Mouse (Mus musculus): ENCODE results near the gene Arnt2. TPM values are rescaled to one million over a fixed set of nuclear protein-coding genes. Genes with fewer than 3 reads are reported as not detected.

Arnt2 gene
- polyA plus RNA-seq, 1 experiment, result 15.3 TPM

GRCm38 (mm10) chr7:84261341-84261740 is 148.6 kb downstream of the Arnt2 start:
- no peak overlapping the region for H3K4me3 ChIP-seq (ENCODE audit: insufficient read depth, low read depth, low read length)
- H3K4me1 ChIP-seq (ENCODE audit: control insufficient read depth, insufficient read depth, low read length), result peaks cover 7% of the 10 kb centered on the region; the same call in 1 of the 2 replicates
- no peak overlapping the region for H3K27ac ChIP-seq (ENCODE audit: insufficient read depth, low read depth, low read length)
- WGBS, result 63% methylated on average over 6 of the region's 6 CpGs
- TF ChIP-seq POLR2A (IDR thresholded peaks at IDR 0.05; ENCODE audit: low read depth, low read length), result no peak
- TF ChIP-seq CTCF (conservative IDR thresholded peaks at IDR 0.05; ENCODE audit: insufficient read depth, insufficient read length, low read depth, low read length), result no peak
- no peak for DNase-seq
- H3K27me3 ChIP-seq (replicated peaks; ENCODE audit: control insufficient read depth, insufficient read depth, low read length), result no peaks in the 10 kb centered on the region
- no peaks in the 10 kb centered on the region for H3K36me3 ChIP-seq (ENCODE audit: control insufficient read depth, insufficient read depth, low read length)

GRCm38 (mm10) chr7:84260401-84260800 is 149.6 kb downstream of the Arnt2 start:
- H3K36me3 ChIP-seq (ENCODE audit: control insufficient read depth, insufficient read depth, low read length), result no peaks in the 10 kb centered on the region
- no peak overlapping the region for H3K27ac ChIP-seq (ENCODE audit: insufficient read depth, low read depth, low read length)
- 85% methylated on average over 4 of the region's 4 CpGs for WGBS
- no peak overlapping the region for H3K4me3 ChIP-seq (ENCODE audit: insufficient read depth, low read depth, low read length)
- H3K27me3 ChIP-seq (replicated peaks; ENCODE audit: control insufficient read depth, insufficient read depth, low read length), result no peaks in the 10 kb centered on the region
- H3K4me1 ChIP-seq (ENCODE audit: control insufficient read depth, insufficient read depth, low read length), result peaks cover 7% of the 10 kb centered on the region; the same call in 1 of the 2 replicates
- TF ChIP-seq POLR2A (IDR thresholded peaks at IDR 0.05; ENCODE audit: low read depth, low read length), result no peak
- TF ChIP-seq CTCF (conservative IDR thresholded peaks at IDR 0.05; ENCODE audit: insufficient read depth, insufficient read length, low read depth, low read length), result no peak
- DNase-seq, result no peak

- Histone ChIP-seq H3K4me3 (ENCODE audit: insufficient read depth, low read depth, low read length) (no peak overlapping the region), H3K27me3 (replicated peaks; ENCODE audit: control insufficient read depth, insufficient read depth, low read length) (no peaks in the 10 kb centered on the region), H3K36me3 (ENCODE audit: control insufficient read depth, insufficient read depth, low read length) (no peaks in the 10 kb centered on the region), H3K27ac (ENCODE audit: insufficient read depth, low read depth, low read length) (peak overlapping the region; percentile 61), H3K4me1 (ENCODE audit: control insufficient read depth, insufficient read depth, low read length) (peaks cover 7% of the 10 kb centered on the region; the same call in 1 of the 2 replicates)
- no peak for TF ChIP-seq POLR2A (IDR thresholded peaks at IDR 0.05; ENCODE audit: low read depth, low read length)
- no peak for TF ChIP-seq CTCF (conservative IDR thresholded peaks at IDR 0.05; ENCODE audit: insufficient read depth, insufficient read length, low read depth, low read length)
- peak; percentile 45 for DNase-seq
- 32% methylated on average over 4 of the region's 4 CpGs for WGBS
Measured at GRCm38 (mm10) chr7:84259309-84259985, 150.5 kb downstream of the Arnt2 start.

GRCm38 (mm10) chr7:84256661-84257060 is 153.3 kb downstream of the Arnt2 start:
- TF ChIP-seq POLR2A (IDR thresholded peaks at IDR 0.05; ENCODE audit: low read depth, low read length), result no peak
- TF ChIP-seq CTCF (conservative IDR thresholded peaks at IDR 0.05; ENCODE audit: insufficient read depth, insufficient read length, low read depth, low read length), result no peak

GRCm38 (mm10) chr7:84256245-84256644 is 153.7 kb downstream of the Arnt2 start:
- no peak overlapping the region for H3K27ac ChIP-seq (ENCODE audit: insufficient read depth, low read depth, low read length)
- no peaks in the 10 kb centered on the region for H3K27me3 ChIP-seq (replicated peaks; ENCODE audit: control insufficient read depth, insufficient read depth, low read length)
- DNase-seq, result no peak
- no peaks in the 10 kb centered on the region for H3K36me3 ChIP-seq (ENCODE audit: control insufficient read depth, insufficient read depth, low read length)
- WGBS, result 34% methylated on average over 1 of the region's 1 CpGs
- H3K4me1 ChIP-seq (ENCODE audit: control insufficient read depth, insufficient read depth, low read length), result peaks cover 7% of the 10 kb centered on the region; the same call in 1 of the 2 replicates
- TF ChIP-seq CTCF (conservative IDR thresholded peaks at IDR 0.05; ENCODE audit: insufficient read depth, insufficient read length, low read depth, low read length), result no peak
- no peak for TF ChIP-seq POLR2A (IDR thresholded peaks at IDR 0.05; ENCODE audit: low read depth, low read length)
- H3K4me3 ChIP-seq (ENCODE audit: insufficient read depth, low read depth, low read length), result no peak overlapping the region

More at GRCm38 (mm10) chr7:84256661-84257060, 153.3 kb downstream of the Arnt2 start:
- WGBS, result 95% methylated on average over 3 of the region's 3 CpGs
- Histone ChIP-seq H3K27ac (ENCODE audit: insufficient read depth, low read depth, low read length) (no peak overlapping the region), H3K4me3 (ENCODE audit: insufficient read depth, low read depth, low read length) (no peak overlapping the region), H3K36me3 (ENCODE audit: control insufficient read depth, insufficient read depth, low read length) (no peaks in the 10 kb centered on the region), H3K4me1 (ENCODE audit: control insufficient read depth, insufficient read depth, low read length) (peaks cover 7% of the 10 kb centered on the region; the same call in 1 of the 2 replicates), H3K27me3 (replicated peaks; ENCODE audit: control insufficient read depth, insufficient read depth, low read length) (no peaks in the 10 kb centered on the region)
- no peak for DNase-seq

- Histone ChIP-seq H3K4me1 (ENCODE audit: control insufficient read depth, insufficient read depth, low read length) (peaks cover 10% of the 10 kb centered on the region; the same call in 1 of the 2 replicates), H3K27me3 (replicated peaks; ENCODE audit: control insufficient read depth, insufficient read depth, low read length) (no peaks in the 10 kb centered on the region), H3K27ac (ENCODE audit: insufficient read depth, low read depth, low read length) (no peak overlapping the region), H3K4me3 (ENCODE audit: insufficient read depth, low read depth, low read length) (no peak overlapping the region), H3K36me3 (ENCODE audit: control insufficient read depth, insufficient read depth, low read length) (no peaks in the 10 kb centered on the region)
- TF ChIP-seq POLR2A (IDR thresholded peaks at IDR 0.05; ENCODE audit: low read depth, low read length), result no peak
- no peak for TF ChIP-seq CTCF (conservative IDR thresholded peaks at IDR 0.05; ENCODE audit: insufficient read depth, insufficient read length, low read depth, low read length)
- WGBS, result 87% methylated on average over 8 of the region's 8 CpGs
- DNase-seq, result no peak
Measured at GRCm38 (mm10) chr7:84254916-84255315, 155.1 kb downstream of the Arnt2 start.

- WGBS, result 86% methylated on average over 3 of the region's 3 CpGs
- TF ChIP-seq CTCF (conservative IDR thresholded peaks at IDR 0.05; ENCODE audit: insufficient read depth, insufficient read length, low read depth, low read length) (no peak), POLR2A (IDR thresholded peaks at IDR 0.05; ENCODE audit: low read depth, low read length) (no peak)
Measured at GRCm38 (mm10) chr7:84254311-84254710, 155.7 kb downstream of the Arnt2 start.

More at GRCm38 (mm10) chr7:84254311-84254710, 155.7 kb downstream of the Arnt2 start:
- H3K36me3 ChIP-seq (ENCODE audit: control insufficient read depth, insufficient read depth, low read length), result no peaks in the 10 kb centered on the region
- no peak overlapping the region for H3K27ac ChIP-seq (ENCODE audit: insufficient read depth, low read depth, low read length)
- no peak for DNase-seq
- H3K4me3 ChIP-seq (ENCODE audit: insufficient read depth, low read depth, low read length), result no peak overlapping the region
- H3K4me1 ChIP-seq (ENCODE audit: control insufficient read depth, insufficient read depth, low read length), result peaks cover 10% of the 10 kb centered on the region; the same call in 1 of the 2 replicates
- no peaks in the 10 kb centered on the region for H3K27me3 ChIP-seq (replicated peaks; ENCODE audit: control insufficient read depth, insufficient read depth, low read length)
